Mouse (Mus musculus) B cell, adult 2 months (primary cell): ENCODE data around the gene Uqcc2.
A peak's percentile ranks its signal among the peaks of the same experiment; 100 is the strongest.

ENCODE experiments used
- DNase-seq, 2 experiments: peaks; one replicate each; pipeline ENCODE4 v3.0.0; 2022

The Uqcc2 gene

DNA sequence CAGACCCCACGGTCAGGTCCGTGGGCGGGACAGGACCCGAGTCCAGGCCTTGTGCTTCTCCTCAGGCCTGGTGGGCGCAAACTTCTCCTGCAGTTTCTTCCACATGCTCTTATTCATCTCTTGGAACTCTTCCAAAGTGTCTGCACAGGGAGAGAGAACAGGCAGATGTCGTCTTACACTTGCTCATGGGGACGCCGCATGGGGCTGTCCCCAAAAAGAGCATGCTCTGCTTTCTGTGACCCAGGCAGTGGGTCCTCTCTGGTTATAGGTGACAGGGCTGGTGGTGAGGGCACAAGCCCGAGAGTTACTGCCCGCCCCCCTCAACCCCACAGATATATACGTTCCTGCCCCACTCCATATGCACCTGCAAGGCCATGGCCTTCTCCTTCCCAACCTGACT lies 11.0 kb downstream of the Uqcc2 start:
- no peak for DNase-seq

DNA sequence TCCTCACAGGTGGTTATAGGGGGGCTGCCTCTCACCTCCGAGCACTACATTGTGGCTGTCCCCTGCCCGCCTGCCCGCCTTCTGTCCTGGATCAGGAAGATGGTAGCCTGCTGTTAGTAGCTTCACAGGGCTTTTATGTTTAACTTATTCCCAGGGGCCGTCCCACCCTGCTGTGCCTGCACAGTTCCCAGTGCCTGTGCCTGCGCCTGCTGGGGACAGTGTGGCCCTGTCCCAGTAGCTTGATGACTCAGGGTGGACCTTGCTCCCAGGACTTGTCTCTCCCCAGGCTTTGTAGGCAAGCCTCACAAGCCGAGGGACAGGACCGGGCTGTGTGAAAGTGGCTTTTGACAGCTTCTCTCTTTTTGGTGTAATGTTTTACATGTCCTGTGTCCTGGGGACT lies 11.9 kb downstream of the Uqcc2 start:
- DNase-seq: no peak

DNA sequence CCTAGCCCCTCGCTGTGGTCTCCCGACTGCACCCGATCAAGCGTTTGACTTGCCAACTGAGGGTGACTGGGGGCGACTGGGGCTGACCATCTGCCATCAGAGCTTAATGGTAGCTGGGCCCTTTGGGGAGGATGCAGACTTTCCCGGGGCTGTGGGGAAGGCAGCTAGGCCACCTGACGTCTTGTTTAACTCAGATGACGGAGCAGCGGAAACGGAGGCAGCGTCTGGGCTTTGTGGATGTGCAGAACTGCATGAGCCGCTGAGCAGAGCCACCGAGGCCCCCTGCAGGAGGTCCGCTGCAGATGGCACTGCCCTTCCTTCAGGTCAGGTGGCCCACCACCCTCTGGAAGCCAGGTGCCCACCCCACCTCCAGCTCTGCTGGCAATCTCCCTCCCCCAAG lies 12.4 kb downstream of the Uqcc2 start:
- no peak for DNase-seq

DNA sequence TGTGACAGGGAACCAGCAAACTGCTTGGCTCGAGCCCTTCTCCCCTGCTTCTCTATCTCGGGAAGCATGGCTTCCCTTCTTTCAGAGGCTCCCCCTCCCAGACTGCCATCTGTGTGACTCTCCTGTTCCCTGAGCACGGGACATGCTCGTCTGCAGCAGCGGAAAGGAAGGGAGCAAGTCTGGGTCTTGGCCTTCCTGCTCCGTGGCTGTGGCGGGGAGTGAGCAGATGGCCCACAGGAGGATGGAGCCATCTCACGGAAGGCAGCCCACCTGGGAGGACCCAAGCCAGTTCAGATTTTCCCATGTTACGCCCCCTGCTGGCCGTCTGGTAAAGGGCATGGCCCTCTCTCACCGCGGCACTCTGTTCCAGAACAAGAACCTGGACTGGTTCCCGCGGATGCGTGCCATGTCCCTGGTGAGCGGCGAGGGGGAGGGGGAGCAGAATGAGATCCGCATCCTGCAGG lies 13.1 kb downstream of the Uqcc2 start:
- peak; percentile 53 to 56 for DNase-seq

DNA sequence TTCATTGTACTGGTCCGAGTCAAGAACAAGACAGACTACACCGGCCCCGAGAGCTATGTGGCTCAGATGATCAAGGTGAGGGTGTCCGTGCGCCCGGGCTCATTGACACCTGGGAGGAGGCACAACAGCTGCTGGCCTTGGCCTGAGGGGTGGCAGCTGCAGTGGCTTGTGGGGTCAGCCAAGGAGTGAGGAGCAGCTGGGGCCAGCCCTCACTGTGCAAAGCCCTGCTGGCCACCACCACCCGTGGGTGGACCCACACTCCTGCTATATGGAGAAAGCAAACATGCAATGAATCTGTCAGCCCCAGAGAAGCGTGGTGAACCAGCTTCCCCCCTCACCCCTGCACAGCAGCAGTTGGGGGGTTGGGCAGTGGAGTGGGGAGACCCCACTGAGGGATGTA lies 13.8 kb downstream of the Uqcc2 start:
- DNase-seq: no peak

DNA sequence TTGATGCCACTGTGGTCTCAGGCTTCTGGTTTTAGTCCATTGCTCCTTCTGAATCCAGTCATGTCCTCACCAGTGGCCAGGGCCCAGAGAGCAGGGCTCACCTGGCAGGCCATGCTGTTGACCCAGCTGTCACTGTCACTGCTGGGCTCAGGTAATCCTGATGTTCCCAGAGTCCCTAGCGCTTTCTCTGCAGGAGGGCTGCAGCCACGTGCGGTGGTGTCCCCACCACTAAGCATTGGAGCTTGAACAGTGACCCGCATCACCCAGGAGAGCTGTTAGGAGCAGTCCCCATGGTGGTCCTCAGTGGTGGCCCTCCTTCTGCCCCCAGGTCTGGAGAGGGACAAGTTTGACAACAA lies 14.2 kb downstream of the Uqcc2 start:
- DNase-seq: no peak

DNA sequence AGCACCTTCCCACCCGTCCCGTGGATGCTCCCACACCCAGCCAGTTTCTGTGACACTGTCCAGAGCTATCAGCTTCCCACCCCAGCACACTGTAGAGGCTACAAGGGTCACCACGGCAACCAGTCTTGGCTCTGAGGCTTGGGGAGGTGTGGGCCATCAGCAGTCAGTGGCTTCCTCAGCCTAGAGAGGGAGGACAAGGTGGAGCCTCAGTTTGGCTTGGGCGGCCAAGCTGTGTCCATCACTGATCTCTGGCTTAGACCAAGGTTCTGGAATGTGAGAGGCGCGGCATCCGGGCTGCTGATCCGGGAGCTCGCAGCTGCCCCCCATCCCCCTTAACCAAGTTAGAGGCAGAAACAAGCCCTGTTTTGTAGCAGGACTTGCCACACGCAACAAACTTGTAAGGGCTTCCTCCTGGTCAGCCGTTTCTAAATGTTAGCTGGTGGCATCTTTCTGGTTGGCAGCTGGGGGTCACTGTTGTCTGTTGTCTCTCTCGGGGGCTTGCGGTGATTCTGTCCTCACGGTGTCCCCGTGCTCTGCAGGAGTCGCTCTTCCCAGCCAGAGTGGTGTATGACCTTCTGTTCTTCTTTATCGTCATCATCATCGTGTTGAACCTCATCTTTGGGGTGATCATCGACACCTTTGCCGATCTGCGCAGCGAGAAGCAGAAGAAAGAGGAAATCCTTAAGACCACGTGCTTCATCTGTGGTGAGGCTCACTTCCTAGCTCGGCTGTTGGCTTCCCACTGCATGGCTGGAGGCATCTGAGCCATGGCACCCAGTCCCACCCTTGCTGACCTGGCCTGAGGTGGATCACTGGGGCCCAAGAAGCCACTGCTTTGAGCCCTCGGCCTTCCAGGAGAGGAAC lies 14.8 kb downstream of the Uqcc2 start:
- peak in 1 of 2 experiments; percentile 35 for DNase-seq

DNA sequence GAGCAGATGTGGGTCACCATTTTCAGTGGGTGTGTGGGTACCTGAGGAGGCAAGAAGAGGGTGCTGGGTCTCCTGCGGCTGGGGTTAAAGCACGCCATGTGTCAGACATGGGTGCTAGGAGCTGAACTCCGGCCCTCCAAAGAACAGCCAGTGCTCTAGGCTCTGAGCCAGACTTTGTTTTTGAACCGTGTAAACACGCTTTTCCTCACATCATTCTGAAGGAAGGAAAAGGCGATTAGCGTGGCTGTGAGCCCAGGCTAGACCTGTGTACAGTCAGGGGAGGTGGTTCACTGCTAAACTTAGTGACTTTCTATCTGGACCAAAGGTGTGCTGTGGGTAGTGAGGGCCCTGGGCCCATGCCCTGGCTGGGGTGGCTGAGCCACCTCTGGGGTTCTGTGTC lies 23.6 kb downstream of the Uqcc2 start:
- DNase-seq: no peak

DNA sequence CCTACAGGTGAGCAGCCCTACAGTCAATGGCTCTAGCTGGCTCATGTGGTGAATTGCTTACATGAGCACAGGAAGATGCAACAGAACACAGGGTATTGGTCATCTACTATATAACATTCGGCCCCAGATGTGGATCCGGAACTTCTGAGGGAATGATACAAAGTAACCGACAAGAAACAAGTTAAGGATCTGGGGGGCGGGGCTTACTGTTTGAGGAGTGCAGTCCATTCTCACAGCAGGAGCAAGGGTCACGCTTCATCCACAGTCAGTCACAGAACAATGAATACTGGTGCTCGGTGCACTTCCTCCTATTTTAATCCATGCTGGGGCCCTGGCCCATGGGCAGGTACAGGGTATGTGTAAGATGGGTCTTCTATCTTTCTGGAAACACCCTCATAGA lies 25.8 kb downstream of the Uqcc2 start:
- no peak for DNase-seq

DNA sequence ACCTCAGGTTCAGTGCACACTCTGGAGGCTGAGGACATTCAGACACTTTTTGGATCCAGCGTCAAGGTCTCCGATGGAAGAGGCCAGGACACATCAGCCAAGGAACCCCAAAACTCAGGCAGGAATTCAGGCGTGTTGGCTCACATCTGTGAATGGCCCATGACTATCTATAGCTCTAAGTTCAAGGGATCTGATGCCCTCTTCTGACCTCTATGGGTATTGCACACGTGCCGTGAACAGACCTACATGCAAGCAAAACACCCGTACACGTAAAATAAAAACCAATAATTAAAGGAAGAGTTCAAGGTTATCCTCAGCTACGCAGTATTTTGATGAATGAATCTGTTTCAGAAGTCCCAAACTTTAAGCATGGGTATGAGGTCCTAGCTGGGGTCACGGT lies 27.0 kb downstream of the Uqcc2 start:
- peak; percentile 56 to 62 for DNase-seq

DNA sequence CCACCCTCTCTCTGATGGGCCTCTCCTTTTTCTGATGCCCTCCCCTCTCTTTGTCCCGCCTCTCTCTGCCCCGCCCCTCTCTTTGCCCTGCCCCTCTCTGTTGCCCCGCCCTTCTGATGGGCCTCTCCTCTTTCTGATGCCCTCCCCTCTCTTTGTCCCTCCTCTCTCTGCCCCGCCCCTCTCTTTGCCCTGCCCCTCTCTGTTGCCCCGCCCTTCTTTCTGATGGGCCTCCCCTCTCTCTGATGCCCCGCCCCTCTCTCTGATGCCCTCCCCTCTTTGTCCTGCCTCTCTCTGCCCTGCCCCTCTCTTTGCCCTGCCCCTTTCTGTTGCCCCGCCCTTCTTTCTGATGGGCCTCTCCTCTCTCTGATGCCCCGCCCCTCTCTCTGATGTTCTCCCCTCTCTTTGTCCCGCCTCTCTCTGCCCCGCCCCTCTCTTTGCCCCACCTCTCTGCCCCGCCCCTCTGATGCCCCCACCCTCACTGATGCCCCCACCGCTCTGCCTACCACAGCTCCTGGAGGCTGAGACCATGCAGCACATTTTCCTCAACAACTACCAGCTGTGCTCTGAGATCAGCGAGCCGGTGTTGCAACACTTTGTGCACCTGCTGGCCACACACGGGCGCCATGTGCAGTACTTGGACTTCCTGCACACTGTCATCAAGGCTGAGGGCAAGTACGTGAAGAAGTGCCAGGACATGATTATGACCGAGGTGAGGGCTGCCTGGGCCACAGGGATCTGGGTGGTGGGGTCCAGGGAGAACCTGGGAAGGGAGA lies 27.8 kb downstream of the Uqcc2 start:
- peak in 1 of 2 experiments; percentile 28 for DNase-seq

DNA sequence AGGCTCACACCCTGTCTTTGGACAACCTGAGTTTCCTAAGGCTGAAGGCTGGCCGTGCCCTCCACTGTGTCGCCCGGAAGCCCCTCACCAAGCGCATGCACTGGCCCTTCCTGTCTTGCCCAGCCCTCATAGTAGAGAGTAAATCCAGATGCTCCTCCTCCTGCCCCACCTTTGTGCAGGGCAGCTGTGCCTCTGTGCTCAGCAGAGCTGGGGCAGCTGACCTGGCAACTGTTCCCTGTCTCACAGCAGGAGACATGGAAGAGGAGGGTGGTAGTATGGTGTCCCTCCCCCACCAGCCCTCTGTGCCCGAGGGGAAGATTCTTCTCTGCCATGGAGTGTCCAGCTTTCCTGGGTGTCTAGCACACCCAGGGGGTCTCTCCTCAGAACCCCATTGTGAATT lies 32.0 kb downstream of the Uqcc2 start:
- DNase-seq: no peak

DNA sequence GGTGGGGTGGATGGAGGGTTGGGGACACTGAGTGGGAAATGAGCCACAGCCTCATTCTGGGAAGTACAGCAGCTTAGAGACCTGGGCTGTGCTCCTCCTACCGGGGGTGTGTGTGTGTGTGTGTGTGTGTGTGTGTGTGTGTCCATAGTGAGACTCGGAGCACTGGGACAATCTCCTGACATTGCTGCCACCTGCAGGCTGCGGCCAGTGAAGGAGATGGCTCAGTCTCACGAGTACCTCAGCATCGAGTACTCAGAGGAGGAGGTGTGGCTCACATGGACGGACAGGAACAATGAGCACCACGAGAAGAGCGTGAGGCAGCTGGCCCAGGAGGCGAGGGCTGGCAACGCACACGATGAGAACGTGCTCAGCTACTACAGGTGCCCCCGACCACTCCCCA lies 38.0 kb downstream of the Uqcc2 start:
- DNase-seq: no peak

DNA sequence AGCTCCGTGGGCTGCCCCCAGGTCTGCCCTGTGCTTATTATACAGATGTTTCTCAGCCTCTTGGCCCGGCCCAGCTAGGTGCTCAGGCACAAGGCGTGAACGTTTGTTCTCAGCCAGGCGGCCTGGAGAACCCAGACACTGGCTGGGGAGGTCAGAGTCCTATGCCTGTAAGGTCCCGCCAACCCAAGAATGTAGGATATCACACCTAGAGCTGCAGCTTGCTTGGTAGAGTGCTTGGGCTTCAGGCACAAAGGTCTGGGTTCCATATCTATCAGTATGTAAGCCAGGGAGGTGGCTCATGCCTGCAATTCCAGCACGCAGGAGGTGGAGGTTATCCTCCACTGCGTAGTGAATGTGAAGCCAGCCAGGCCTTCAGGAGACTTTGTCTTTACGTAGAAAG lies 43.6 kb downstream of the Uqcc2 start:
- DNase-seq: no peak

DNA sequence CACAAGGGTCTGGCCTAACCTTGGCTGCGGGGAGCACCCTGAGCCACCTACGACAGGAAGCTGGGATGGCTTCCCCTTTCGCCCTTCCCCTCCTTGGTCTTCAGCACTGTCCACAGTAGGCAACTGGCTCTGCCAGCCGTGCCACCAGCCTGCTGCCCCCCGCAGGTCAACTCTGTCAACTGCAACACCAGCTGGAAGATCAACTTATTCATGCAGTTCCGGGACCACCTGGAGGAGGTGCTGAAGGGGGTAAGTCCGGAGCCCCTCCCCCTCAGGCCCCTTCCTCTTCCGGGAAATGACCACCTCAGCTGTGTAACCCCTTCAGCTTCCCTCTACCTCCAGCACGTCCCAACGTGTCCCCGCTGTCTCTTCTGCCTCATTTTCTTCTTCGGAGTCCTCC lies 46.3 kb downstream of the Uqcc2 start:
- peak; percentile 66 to 68 for DNase-seq

DNA sequence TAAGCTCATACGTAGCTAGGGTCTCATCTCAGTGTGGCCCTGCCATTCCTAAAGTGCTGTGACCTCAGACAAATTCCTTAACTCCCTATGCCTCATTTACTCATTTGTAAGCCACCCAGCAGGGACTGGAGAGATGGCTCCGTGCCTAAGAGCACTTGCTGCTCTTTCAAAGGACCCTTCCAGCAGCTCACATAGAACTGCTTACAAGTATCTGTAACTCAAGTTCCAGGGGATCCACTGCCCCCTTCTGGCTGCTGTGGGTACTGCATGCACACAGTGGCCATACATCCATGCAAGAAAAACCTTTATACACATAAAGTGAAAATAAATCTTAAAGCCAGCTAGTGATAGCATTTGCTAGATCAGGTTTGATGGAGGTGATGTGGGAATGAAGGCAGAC lies 48.0 kb downstream of the Uqcc2 start:
- peak; percentile 90 to 92 for DNase-seq

DNA sequence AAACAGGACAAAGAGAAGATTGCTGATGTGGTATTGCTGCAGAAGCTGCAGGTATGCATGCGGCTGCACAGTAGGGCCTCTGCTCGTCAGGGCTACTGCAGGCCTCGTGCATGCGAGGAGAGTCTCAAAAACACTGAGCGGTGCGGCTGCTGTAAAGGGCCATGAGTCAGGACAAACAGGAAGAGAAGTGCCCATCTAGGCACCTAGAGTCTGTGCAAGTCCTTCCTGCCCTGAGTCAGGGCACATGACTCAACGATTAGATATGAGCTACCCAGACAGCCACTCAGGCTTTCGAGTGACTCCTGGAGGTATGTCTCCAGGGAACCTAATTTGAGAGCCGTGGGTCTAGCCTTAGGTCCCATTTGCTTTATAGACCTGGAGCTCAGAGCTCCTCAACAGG lies 50.1 kb downstream of the Uqcc2 start:
- no peak for DNase-seq

DNA sequence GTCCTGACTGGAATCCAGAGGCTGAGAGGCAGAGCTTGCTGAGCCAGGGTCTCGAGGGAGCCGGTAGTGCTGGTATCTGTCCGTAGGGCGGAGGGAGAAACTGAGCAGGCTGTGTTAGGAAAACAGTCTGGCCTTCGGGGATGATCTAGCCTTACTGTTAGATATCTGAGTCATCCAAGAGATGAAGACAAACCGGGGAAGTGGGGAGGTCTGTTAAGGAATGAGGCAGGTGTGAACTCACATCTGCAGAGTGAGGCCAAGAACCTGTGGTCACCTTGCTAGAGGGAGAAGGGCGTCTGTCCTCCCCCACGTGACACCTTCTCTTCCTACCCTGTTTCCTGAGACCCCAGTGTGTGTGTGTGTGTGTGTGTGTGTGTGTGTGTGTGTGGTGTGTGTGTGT lies 50.9 kb downstream of the Uqcc2 start:
- DNase-seq: no peak

DNA sequence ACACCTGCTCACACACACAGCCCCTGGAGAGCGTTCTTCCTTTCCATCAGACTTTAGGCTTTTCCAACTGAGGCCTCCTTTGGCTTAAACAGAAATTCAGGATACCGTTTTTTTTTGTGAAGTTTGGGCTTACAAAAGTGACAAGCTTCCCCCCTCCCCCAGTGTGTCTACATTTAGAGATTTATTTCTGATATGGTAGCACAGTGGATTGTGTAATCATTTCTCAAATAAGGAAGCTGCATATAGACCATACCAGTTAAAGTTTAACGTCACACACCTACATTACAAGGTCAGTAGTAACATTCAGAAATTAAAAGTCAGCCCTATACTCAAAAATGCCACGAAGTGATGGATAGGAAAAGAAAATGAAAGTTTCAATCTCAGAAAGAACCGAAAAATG lies 51.8 kb downstream of the Uqcc2 start:
- DNase-seq: no peak

DNA sequence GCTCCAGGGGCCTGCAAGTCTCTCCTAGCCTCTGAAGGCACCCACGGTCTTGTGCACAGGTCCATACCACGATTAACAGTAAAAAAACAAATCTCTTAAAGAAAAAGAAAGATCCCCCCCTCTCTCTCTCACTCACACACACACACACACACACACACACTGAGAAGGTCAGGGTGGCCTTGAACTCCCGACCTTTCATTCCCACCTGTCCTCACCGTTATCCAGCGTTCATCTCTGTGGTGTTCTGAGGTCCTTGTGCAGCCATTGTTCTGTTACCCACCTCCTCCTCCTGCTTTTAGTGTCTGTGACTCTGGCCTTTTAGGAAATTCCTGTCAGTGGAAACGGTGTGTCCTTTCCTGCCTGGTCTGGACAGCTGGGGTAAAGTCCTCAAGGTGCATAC lies 55.2 kb downstream of the Uqcc2 start:
- no peak for DNase-seq

DNA sequence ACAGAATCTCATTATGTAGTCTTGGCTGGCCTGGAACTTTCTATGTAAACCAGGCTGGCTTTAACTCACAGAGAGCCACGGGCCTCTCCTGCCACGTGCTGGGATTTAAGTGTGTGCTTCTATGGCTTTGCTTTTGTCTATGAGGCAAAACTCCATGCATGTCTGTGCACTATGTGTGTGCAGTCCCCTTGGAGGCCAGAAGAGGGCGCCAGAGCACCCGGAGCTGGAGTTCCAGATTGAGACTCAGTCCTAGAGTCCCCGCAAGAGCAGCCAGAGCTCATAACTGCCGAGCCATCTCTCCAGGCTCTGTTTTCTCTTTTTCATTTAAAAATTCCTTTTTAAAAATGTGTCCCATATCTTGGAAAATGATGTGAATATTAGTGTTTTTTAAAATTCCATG lies 55.8 kb downstream of the Uqcc2 start:
- DNase-seq: peak; percentile 74 to 76

DNA sequence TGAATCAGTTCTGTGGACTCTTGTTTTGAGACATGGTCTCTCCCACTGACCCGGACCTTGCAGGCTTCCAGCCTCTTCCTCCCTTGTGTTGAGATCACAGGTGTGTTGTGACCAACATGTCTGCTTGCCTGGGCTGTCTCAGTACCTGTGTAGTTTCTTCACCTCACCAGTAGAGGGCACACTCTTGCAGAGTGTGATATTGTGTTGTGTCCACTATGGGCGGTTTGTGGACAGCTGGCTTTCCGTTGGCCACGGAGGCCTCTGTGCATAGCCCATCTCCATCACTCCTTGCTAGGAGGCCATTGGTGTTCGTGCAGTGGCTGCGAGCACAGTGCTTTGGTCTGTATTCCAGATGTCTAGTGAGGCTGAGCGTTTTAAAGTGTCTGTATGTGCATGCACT lies 56.6 kb downstream of the Uqcc2 start:
- no peak for DNase-seq

DNA sequence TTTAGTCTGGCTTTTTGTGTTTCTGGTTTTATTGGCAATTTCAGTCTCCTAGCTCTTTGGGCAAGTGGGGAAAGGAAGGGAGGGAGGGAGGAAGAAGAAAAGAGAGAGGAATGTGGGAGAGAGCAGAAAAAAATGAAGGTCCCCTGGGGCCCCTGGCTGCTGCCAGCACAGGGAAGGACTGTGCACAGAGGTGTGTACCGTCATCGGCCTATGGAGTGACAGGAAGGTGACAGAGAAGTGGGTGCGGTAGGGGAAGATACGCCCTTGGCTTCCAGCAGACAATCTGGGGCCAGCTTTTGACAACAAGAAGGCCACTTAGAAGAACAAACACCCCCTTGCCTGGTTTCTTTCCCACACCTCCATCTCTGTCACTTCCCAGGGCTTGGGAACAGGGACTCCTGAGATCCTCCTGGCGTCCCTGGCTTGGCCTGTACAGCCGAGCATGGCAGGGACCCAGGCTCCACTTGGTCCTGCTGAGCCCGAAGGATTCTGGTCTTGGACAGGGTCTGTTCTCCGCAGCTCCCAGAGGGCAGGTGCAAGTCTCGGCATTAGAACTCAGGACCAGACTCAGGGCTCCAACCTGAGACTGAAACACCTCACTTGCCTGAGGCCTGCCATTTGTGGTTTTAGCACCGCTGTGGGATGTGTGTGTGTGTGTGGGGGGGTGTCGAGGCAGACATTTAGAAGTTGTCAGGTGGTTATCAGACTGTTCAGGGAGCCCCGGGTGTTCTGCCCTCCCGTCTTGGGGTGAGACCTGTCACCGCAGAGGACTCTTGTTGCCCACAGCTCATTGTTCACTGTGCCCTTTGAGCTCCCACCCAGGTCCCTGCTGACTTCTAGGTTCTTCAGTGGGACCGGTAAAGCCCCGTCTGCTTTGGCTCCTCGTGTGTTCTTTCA lies 58.6 kb downstream of the Uqcc2 start:
- DNase-seq: peak; percentile 19 to 34
